Comparison of ENCODE assay signal across 9 mouse cellular contexts in the genomic region with DNA sequence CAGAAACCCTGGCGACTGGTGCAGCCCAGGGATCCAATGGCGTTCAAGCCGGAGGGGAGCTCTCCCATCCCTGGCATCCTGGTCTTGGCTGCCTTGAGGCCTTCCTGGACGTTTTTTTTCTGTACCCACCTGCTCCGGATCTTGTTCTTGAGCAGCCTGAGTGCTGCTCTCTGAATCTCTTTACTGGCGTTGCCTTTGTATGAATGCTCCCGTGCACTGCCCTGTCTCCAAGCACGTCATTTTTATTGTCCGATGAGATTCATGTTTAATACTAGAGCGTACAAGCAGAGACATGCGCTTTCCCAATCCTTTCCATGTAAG. TPM values are rescaled to one million over a fixed set of nuclear protein-coding genes. Genes with fewer than 3 reads are reported as not detected.
DNase-seq lines count a peak whose midpoint lies in the region; ATAC-seq and TF ChIP-seq lines count a peak whose summit lies in the region.
"Had no signal": no experiment of that assay in that cellular context is flagged by ENCODE, and none has a peak within 500 bp of the region (broad histone marks: within the 10 kb centered on the region; RNA-seq: fewer than 3 reads in every experiment).

No protein-coding gene starts in this region.

- H3K9ac ChIP-seq in forebrain, postnatal 0 days: peak overlapping the region; percentile 81

- H3K4me3 ChIP-seq in kidney, adult 2 months (ENCODE audit: insufficient read depth, low read depth, low read length): peak overlapping the region; percentile 65
- H3K4me3 ChIP-seq in forebrain, postnatal 0 days (ENCODE audit: low read depth, low read length): peak overlapping the region; percentile 73

- peak; percentile 78 for ATAC-seq in forebrain, postnatal 0 days
- 0 out of 2 replicates have a peak, but pooled peaks have one; percentile 5 for ATAC-seq in megakaryocyte-erythroid progenitor cell, adult 5-6 weeks (replicated peaks; ENCODE audit: low FRiP score, low TSS enrichment, poor library complexity, severe bottlenecking)
- ATAC-seq in monocyte, adult 5-6 weeks (replicated peaks; ENCODE audit: insufficient number of reproducible peaks, low FRiP score, low TSS enrichment, poor library complexity, severe bottlenecking): no peak

- 9% methylated on average over 11 of the region's 11 CpGs for WGBS in kidney, adult 2 months
- 5% methylated on average over 11 of the region's 11 CpGs for WGBS in forebrain, postnatal 0 days

- no peaks in the 10 kb centered on the region for H3K9me3 ChIP-seq in forebrain, postnatal 0 days (ENCODE audit: low read length)

- no peak overlapping the region for H3K27ac ChIP-seq in kidney, adult 2 months (ENCODE audit: insufficient read depth, low read depth, low read length)
- peak overlapping the region; percentile 67 for H3K27ac ChIP-seq in forebrain, postnatal 0 days (ENCODE audit: low read depth, low read length)

- no peak for DNase-seq in kidney, adult 2 months
- no peak for DNase-seq in kidney, postnatal 14 days
- peak; percentile 36 for DNase-seq in WW6 (ENCODE audit: low read depth, low spot score)
- peak; percentile 71 for DNase-seq in forebrain, postnatal 0 days
- DNase-seq in thymus, postnatal 4 days: no peak
- no peak for DNase-seq in thymus, postnatal 36 days

- no peaks in the 10 kb centered on the region for H3K36me3 ChIP-seq in kidney, adult 2 months (ENCODE audit: control insufficient read depth, insufficient read depth, low read length)
- H3K36me3 ChIP-seq in forebrain, postnatal 0 days (ENCODE audit: insufficient read depth): no peaks in the 10 kb centered on the region

- H3K4me2 ChIP-seq in forebrain, postnatal 0 days (ENCODE audit: low read depth): peak overlapping the region; percentile 73

- no peaks in the 10 kb centered on the region; the same call in none of the 2 replicates for H3K27me3 ChIP-seq in kidney, adult 2 months (replicated peaks; ENCODE audit: control insufficient read depth, insufficient read depth, low read length)
- H3K27me3 ChIP-seq in forebrain, postnatal 0 days (ENCODE audit: insufficient read depth, low read length): peaks cover 18% of the 10 kb centered on the region

- TF ChIP-seq CTCF in kidney, adult 2 months (conservative IDR thresholded peaks at IDR 0.05; ENCODE audit: insufficient read depth, insufficient read length, low read depth, low read length): no peak
- peak; percentile 33; the same call in 1 of the 2 replicates for TF ChIP-seq CTCF in forebrain, postnatal 0 days (IDR thresholded peaks at IDR 0.05; ENCODE audit: low read depth)

- no peaks in the 10 kb centered on the region for H3K4me1 ChIP-seq in kidney, adult 2 months (ENCODE audit: control insufficient read depth, insufficient read depth, low read length)
- H3K4me1 ChIP-seq in forebrain, postnatal 0 days (ENCODE audit: insufficient read depth): no peaks in the 10 kb centered on the region; the same call in 1 of the 2 replicates

- TF ChIP-seq POLR2A in kidney, adult 2 months (IDR thresholded peaks at IDR 0.05; ENCODE audit: low read depth, low read length): no peak

RNA-seq across cellular contexts. Expression of a gene that starts 58.7 kb away (rescaled TPM):
- not detected in 2 replicates for polyA plus RNA-seq in kidney, adult 2 months (2012; rRNA removed)
- total RNA-seq in forebrain, postnatal 0 days (2014; rRNA removed): not detected in 2 replicates
- polyA plus RNA-seq in forebrain, postnatal 0 days (2015; fragmentation: Nextera tagmentation; extraction: Ambion mirVana): not detected in 2 replicates
- total RNA-seq in megakaryocyte-erythroid progenitor cell, adult 5-6 weeks (2014; fragmentation: Nextera tagmentation): not detected in 2 replicates
- total RNA-seq in megakaryocyte-erythroid progenitor cell, adult 5-6 weeks (2017): not detected in 2 replicates
- total RNA-seq in monocyte, adult 5-6 weeks (2017): not detected in 3 replicates
- total RNA-seq: left cerebral cortex, postnatal 10 days had no signal

Comparison
In these comparisons a context has a peak if more than half of its experiments do, and no peak if none do; other contexts are left out.
1. DNase-seq: peak in WW6 (single experiment) and forebrain, postnatal 0 days (single experiment); none in kidney, adult 2 months (single experiment), kidney, postnatal 14 days (single experiment), thymus, postnatal 4 days (single experiment) and thymus, postnatal 36 days (0 of 2).